Mouse (Mus musculus) intestine, postnatal 0 days (tissue): ENCODE measurements around the gene Slc1a4. TPM values are rescaled to one million over a fixed set of nuclear protein-coding genes. Genes with fewer than 3 reads are reported as not detected.

Source experiments
- ATAC-seq: fragments of 200-750 bp; cut with Nextera tagmentation; 2 replicates; pipeline ENCODE4 v1.8.0; 2017; ENCODE audit warnings: mild to moderate bottlenecking, moderate TSS enrichment, moderate library complexity
- H3K27ac ChIP-seq: fragments of 300-500 bp; sonication (generic); 2 replicates; pipeline ENCODE4 v1.5.1; 2014; ENCODE audit warnings: mild to moderate bottlenecking, low read depth, low read length, moderate library complexity
- H3K27me3 ChIP-seq: fragments of 300-500 bp; sonication (generic); replicated peaks from 2 replicates; pipeline ENCODE4 v1.6.1; 2014; ENCODE audit warnings: low read length, mixed read lengths; ENCODE audit not compliant: control insufficient read depth, insufficient read depth
- H3K36me3 ChIP-seq: fragments of 300-500 bp; sonication (generic); 2 replicates; pipeline ENCODE4 v1.6.1; 2014; ENCODE audit warnings: mild to moderate bottlenecking, moderate library complexity; ENCODE audit not compliant: control insufficient read depth, insufficient read depth
- H3K4me1 ChIP-seq: fragments of 300-500 bp; sonication (generic); replicated peaks from 2 replicates; pipeline ENCODE4 v1.6.1; 2014; ENCODE audit warnings: antibody characterized with exemption, low read length, mixed read lengths; ENCODE audit not compliant: control insufficient read depth, insufficient read depth
- H3K4me2 ChIP-seq: fragments of 300-500 bp; sonication (generic); replicated peaks from 2 replicates; pipeline ENCODE4 v1.6.1; 2014; ENCODE audit warnings: low read depth, mild to moderate bottlenecking, moderate library complexity
- H3K4me3 ChIP-seq: fragments of 300-500 bp; sonication (generic); 2 replicates; pipeline ENCODE4 v1.5.1; 2014; ENCODE audit warnings: low read depth, low read length
- H3K9ac ChIP-seq: fragments of 300-500 bp; sonication (generic); 2 replicates; pipeline ENCODE4 v1.6.1; 2014; ENCODE audit warnings: mild to moderate bottlenecking, low read depth, low read length
- H3K9me3 ChIP-seq: fragments of 300-500 bp; sonication (generic); 2 replicates; pipeline ENCODE4 v1.6.1; 2016; ENCODE audit warnings: mixed run types; ENCODE audit not compliant: control insufficient read depth
- CTCF ChIP-seq: sonication (generic); IDR thresholded peaks from 2 replicates; pipeline ENCODE4 v1.5.1; 2016; ENCODE audit warnings: low read depth, mild to moderate bottlenecking, control low read depth, antibody characterized with exemption, moderate library complexity
- WGBS: fragments of 180-500 bp; shearing (Covaris S2); extraction: QIAGEN DNeasy Blood & Tissue Kit; methylation state at CpG from one replicate; pipeline ENCODE4 v1.1.7; 2014; 5-methylcytosine and 5-hydroxymethylcytosine counted together
- polyA plus RNA-seq: library from polyadenylated mRNA; unstranded; fragments of >200 nt; fragmentation: Nextera tagmentation; extraction: Ambion mirVana; gene quantifications from 2 replicates; pipeline ENCODE4 v1.2.1, GENCODE M21; 2015

Gene Slc1a4
- polyA plus RNA-seq, 1 experiment from 2014 or later = 3.4 TPM

GRCm38 (mm10) chr11:20361354-20361753 is 28.8 kb upstream of the Slc1a4 start:
- Histone ChIP-seq H3K9me3 (no peaks in the 10 kb centered on the region), H3K27ac (no peak overlapping the region), H3K4me1 (no peaks in the 10 kb centered on the region), H3K9ac (no peak overlapping the region), H3K4me2 (no peak overlapping the region), H3K36me3 (no peaks in the 10 kb centered on the region), H3K4me3 (no peak overlapping the region), H3K27me3 (no peaks in the 10 kb centered on the region)
- WGBS = 27% methylated on average over 3 of the region's 3 CpGs
- no peak for ATAC-seq
- no peak for TF ChIP-seq CTCF

DNA sequence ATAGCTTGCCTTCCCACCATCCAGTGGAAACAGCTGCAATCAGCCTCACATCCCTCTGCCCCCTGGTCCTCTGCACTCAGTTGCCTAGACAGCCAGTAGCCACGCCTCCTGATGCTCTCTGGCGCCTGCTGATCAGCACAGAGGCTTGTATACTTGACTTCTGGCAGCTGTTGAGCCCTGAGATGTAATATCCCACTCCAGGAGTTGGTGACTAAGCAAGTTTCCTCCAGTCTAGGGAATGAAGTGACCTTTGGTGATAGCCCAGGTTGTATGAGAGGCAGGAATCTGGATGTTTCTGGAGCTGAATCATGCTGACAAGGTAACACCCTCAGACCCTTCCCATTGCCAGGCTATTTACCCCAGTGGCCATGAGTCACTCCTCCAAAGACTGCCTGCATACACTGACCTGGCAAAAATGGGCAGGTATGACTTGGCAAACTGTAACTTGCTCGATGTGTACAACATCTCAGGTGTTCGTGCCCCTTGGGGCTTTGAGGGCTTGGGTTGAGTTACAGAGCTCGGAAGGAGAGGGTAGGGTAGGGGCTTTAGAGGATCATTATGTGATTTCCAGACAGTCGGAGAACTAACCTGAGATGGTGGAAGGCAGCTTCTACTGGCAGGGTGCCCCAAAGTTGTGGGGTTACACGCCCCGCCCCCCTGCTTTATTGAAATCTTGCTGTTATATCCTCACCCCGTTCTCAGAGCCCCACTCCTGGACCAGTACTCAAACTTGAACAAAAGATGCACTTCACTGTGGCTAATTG is 25.4 kb upstream of the Slc1a4 start:
- 73% methylated on average over 9 of the region's 9 CpGs for WGBS
- peak; percentile 28; the same call in 1 of the 2 replicates for ATAC-seq
- no peak overlapping the region for H3K9ac ChIP-seq

GRCm38 (mm10) chr11:20348466-20348865 is 16.0 kb upstream of the Slc1a4 start:
- no peaks in the 10 kb centered on the region for H3K27me3 ChIP-seq
- H3K27ac ChIP-seq = no peak overlapping the region
- TF ChIP-seq CTCF = no peak
- no peak overlapping the region for H3K4me2 ChIP-seq
- no peaks in the 10 kb centered on the region for H3K36me3 ChIP-seq
- peaks cover 11% of the 10 kb centered on the region; the same call in 1 of the 2 replicates for H3K4me1 ChIP-seq
- no peak overlapping the region for H3K4me3 ChIP-seq
- no peak overlapping the region for H3K9ac ChIP-seq
- no peaks in the 10 kb centered on the region for H3K9me3 ChIP-seq
- 84% methylated on average over 2 of the region's 2 CpGs for WGBS
- ATAC-seq = no peak

More for the DNA sequence above, 25.4 kb upstream of the Slc1a4 start:
- Histone ChIP-seq H3K36me3 (no peaks in the 10 kb centered on the region), H3K27ac (no peak overlapping the region), H3K27me3 (no peaks in the 10 kb centered on the region), H3K4me2 (no peak overlapping the region), H3K9me3 (no peaks in the 10 kb centered on the region), H3K4me3 (no peak overlapping the region), H3K4me1 (no peaks in the 10 kb centered on the region)
- no peak for TF ChIP-seq CTCF

GRCm38 (mm10) chr11:20347548-20347947 is 15.0 kb upstream of the Slc1a4 start:
- Histone ChIP-seq H3K4me1 (peaks cover 11% of the 10 kb centered on the region; the same call in 1 of the 2 replicates), H3K4me3 (no peak overlapping the region), H3K27me3 (no peaks in the 10 kb centered on the region), H3K4me2 (no peak overlapping the region), H3K9me3 (no peaks in the 10 kb centered on the region), H3K27ac (no peak overlapping the region), H3K9ac (no peak overlapping the region), H3K36me3 (no peaks in the 10 kb centered on the region)
- no peak for ATAC-seq
- 71% methylated on average over 6 of the region's 6 CpGs for WGBS
- no peak for TF ChIP-seq CTCF

DNA sequence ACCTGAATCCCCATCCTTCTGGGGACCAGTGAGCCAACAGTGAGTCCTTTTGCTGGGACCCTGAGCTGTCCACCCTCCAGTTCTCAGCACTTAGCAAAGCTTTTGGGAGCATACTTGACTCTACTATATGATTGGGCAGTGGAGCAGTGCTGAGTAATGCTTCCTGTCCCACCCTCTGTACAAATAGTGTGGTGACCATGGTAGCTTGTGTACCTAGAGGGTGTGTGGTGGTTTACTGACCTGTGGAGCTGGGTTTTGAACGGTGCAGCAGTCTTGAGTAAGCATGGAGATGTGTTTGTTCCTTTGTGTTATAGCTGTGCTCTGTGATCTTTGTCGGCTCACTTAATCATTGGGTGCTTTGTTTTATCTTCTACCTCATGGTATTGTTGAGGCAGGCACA is 13.9 kb upstream of the Slc1a4 start:
- Histone ChIP-seq H3K27me3 (no peaks in the 10 kb centered on the region), H3K9me3 (no peaks in the 10 kb centered on the region), H3K4me1 (peaks cover 11% of the 10 kb centered on the region; the same call in 1 of the 2 replicates), H3K36me3 (no peaks in the 10 kb centered on the region), H3K4me2 (no peak overlapping the region), H3K27ac (no peak overlapping the region), H3K9ac (no peak overlapping the region), H3K4me3 (no peak overlapping the region)
- WGBS = 29% methylated on average over 2 of the region's 2 CpGs
- TF ChIP-seq CTCF = no peak
- ATAC-seq = peak; percentile 80

GRCm38 (mm10) chr11:20343952-20344351 is 11.4 kb upstream of the Slc1a4 start:
- no peaks in the 10 kb centered on the region for H3K9me3 ChIP-seq
- H3K27ac ChIP-seq = no peak overlapping the region
- ATAC-seq = peak; percentile 60
- H3K4me1 ChIP-seq = peaks cover 11% of the 10 kb centered on the region; the same call in 1 of the 2 replicates
- no peak overlapping the region for H3K4me2 ChIP-seq
- no peak for TF ChIP-seq CTCF
- WGBS = 62% methylated on average over 4 of the region's 4 CpGs
- no peaks in the 10 kb centered on the region for H3K36me3 ChIP-seq
- H3K27me3 ChIP-seq = no peaks in the 10 kb centered on the region
- no peak overlapping the region for H3K9ac ChIP-seq
- no peak overlapping the region for H3K4me3 ChIP-seq
